Mouse (Mus musculus): ENCODE measurements around the gene Wnt7b. TPM values are rescaled to one million over a fixed set of nuclear protein-coding genes. Genes with fewer than 3 reads are reported as not detected.

Wnt7b gene
- polyA plus RNA-seq, 1 experiment from 2014 or later: 33.2 TPM

DNA sequence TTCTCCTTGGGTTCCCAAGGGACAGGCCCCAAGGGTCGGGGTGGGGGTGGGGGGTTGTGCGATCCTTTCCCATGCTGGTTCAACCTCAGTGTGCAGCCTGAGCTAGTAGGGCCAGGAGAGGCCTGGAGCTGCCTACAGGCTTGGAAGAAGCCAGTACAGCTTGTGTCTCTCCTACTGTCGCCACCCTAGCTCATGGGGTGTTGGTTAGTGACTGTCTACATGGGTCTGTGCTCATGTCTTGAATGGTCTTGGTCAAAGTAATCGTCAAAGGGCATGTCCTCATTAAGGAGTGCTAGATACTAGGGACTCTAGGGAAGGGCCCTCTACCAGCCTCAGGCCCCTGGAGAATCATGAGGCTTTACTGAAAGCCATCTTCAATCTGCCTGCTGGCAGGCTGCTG is 84.7 kb downstream of the Wnt7b start:
- Histone ChIP-seq H3K27ac (peak overlapping the region; percentile 34), H3K36me3 (replicated peaks) (no peaks in the 10 kb centered on the region), H3K9me3 (no peaks in the 10 kb centered on the region), H3K9ac (no peak overlapping the region), H3K4me3 (no peak overlapping the region), H3K4me2 (no peak overlapping the region), H3K4me1 (peaks cover 26% of the 10 kb centered on the region), H3K27me3 (replicated peaks) (no peaks in the 10 kb centered on the region)
- WGBS: 66% methylated on average over 4 of the region's 4 CpGs
- no peak for ATAC-seq (replicated peaks)

DNA sequence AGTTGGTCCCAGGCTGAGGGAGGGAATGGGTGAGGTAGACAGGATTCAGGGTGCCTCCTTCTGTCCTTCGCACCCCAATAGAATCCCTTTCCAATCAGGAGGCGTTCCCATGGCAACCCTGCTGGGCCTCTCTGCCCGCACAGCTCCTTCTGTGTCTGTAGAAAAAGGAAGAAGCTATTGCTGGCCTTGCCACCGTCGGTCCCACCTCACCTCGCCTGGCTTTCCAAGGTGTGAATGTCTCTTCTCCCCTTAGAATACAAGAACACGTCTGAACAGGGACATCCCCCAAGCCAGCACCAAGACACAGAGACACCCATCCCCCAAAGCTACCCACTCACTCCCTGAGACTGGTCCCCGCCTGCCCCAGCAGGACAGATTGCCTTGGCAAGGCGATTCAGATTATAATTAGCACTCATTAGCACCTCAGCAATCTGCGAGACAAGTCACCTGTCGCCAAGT is 88.1 kb downstream of the Wnt7b start:
- H3K4me3 ChIP-seq: no peak overlapping the region
- WGBS: 7% methylated on average over 11 of the region's 11 CpGs
- peak overlapping the region; percentile 60 for H3K27ac ChIP-seq
- no peak overlapping the region for H3K9ac ChIP-seq
- H3K4me1 ChIP-seq: peaks cover 32% of the 10 kb centered on the region
- H3K27me3 ChIP-seq (replicated peaks): no peaks in the 10 kb centered on the region
- H3K4me2 ChIP-seq: 0 out of 2 replicates have a peak overlapping the region, but pooled peaks have one; percentile 9
- H3K36me3 ChIP-seq (replicated peaks): no peaks in the 10 kb centered on the region
- ATAC-seq (replicated peaks): peak; percentile 57
- H3K9me3 ChIP-seq: no peaks in the 10 kb centered on the region

DNA sequence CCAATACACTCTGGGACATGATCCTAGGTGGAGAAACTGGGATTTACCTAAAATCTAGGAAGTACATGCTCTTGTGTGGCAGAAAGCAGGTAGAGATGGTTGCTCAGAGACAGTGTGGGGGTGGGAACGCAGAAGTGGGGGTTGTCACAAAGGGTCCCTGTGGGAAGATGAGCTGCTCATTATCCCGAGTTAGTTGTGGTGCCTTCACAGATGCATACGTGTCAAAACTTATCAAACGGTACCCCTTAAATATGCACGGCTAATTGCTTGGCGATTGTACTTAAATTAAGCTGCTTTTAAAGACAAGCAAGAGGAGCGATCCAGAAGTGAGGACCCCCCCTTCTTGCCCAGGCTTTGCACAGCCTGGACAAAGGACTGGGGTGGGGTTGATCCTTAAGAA is 92.5 kb downstream of the Wnt7b start:
- no peak for ATAC-seq (replicated peaks)
- Histone ChIP-seq H3K27ac (no peak overlapping the region), H3K4me1 (peaks cover 20% of the 10 kb centered on the region), H3K36me3 (replicated peaks) (no peaks in the 10 kb centered on the region), H3K4me3 (no peak overlapping the region), H3K9ac (no peak overlapping the region), H3K4me2 (no peak overlapping the region), H3K9me3 (no peaks in the 10 kb centered on the region), H3K27me3 (replicated peaks) (no peaks in the 10 kb centered on the region)
- 40% methylated on average over 7 of the region's 7 CpGs for WGBS

DNA sequence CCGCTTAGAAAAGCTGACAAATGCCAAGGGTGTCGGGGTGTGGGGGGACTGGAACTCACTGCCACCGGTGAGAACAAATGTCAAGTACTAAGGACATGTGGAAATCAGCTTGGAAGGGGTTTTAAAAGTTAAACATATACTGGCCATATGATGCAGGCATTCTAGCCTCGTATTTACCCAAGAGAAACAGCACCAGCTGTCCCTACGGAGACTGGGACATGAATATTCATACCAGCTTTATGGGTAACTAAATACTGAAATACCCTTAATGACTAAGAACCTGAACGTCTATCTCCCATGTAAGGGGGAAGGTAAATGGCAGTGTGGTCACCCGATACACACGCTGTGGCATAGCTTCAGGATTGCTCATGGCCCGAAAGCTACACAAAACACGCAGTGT is 93.4 kb downstream of the Wnt7b start:
- Histone ChIP-seq H3K9me3 (no peaks in the 10 kb centered on the region), H3K4me3 (no peak overlapping the region), H3K27me3 (replicated peaks) (no peaks in the 10 kb centered on the region), H3K27ac (no peak overlapping the region), H3K9ac (no peak overlapping the region), H3K4me2 (no peak overlapping the region), H3K4me1 (peaks cover 12% of the 10 kb centered on the region), H3K36me3 (replicated peaks) (no peaks in the 10 kb centered on the region)
- no peak for ATAC-seq (replicated peaks)
- WGBS: 77% methylated on average over 10 of the region's 10 CpGs

Other genes starting within 250 kb of the Wnt7b start
- 529 and 534 TPM in 2 replicates for gene Atxn10, start 246.2 kb downstream of the Wnt7b start, polyA plus RNA-seq (2015; fragmentation: Nextera tagmentation; extraction: Ambion mirVana)
- not detected in 2 replicates for gene 7530416G11Rik, start 79.2 kb downstream of the Wnt7b start, polyA plus RNA-seq (2015; fragmentation: Nextera tagmentation; extraction: Ambion mirVana)
- 1.3 and 2.2 TPM in 2 replicates for gene Ppara, start 152.5 kb upstream of the Wnt7b start, polyA plus RNA-seq (2015; fragmentation: Nextera tagmentation; extraction: Ambion mirVana)
- gene Cdpf1, start 229.2 kb upstream of the Wnt7b start, polyA plus RNA-seq (2015; fragmentation: Nextera tagmentation; extraction: Ambion mirVana): 21.3 and 25.6 TPM in 2 replicates
- 0.05 and 0.10 TPM in 2 replicates for gene Pkdrej, start 239.3 kb upstream of the Wnt7b start, polyA plus RNA-seq (2015; fragmentation: Nextera tagmentation; extraction: Ambion mirVana)
- 3.3 and 3.6 TPM in 2 replicates for gene Ttc38, start 249.8 kb upstream of the Wnt7b start, polyA plus RNA-seq (2015; fragmentation: Nextera tagmentation; extraction: Ambion mirVana)

Measured in midbrain, embryonic 15.5 days (tissue).